Mouse (Mus musculus) gastrocnemius, postnatal 25 days (tissue): ENCODE data around the gene Ppp1r15a. TPM values are rescaled to one million over a fixed set of nuclear protein-coding genes. Genes with fewer than 3 reads are reported as not detected.
"Not testable (repeated sequence)": the region's sequence is repeated elsewhere in the genome, so short reads cannot be mapped to it uniquely, and the experiment has no call there.

ENCODE experiments used
- DNase-seq: peaks from one replicate; pipeline ENCODE4 v3.0.0; 2022
- total RNA-seq, 2 experiments: library from RNA; stranded (reverse); gene quantifications; 1 replicate in 1 of 2; 2 replicates in 1 of 2; pipeline ENCODE4 v1.2.3; 2021

Gene Ppp1r15a
- total RNA-seq, 2 experiments from 2014 or later: 13.8 to 19.2 TPM

- not testable (repeated sequence) for DNase-seq
Observed at GRCm38 (mm10) chr7:45484985-45485384, 41.1 kb downstream of the Ppp1r15a start.

GRCm38 (mm10) chr7:45482166-45482565, 43.9 kb downstream of the Ppp1r15a start:
- no peak for DNase-seq

- peak; percentile 46 for DNase-seq
Observed at GRCm38 (mm10) chr7:45481374-45481927, 44.6 kb downstream of the Ppp1r15a start, which contains the start of gene Tulp2. Tulp2 (plus strand) TSS chr7:45481877.

- DNase-seq: not testable (repeated sequence)
Observed at GRCm38 (mm10) chr7:45480310-45480709, 45.8 kb downstream of the Ppp1r15a start.

- no peak for DNase-seq
Observed at GRCm38 (mm10) chr7:45478774-45479173, 47.3 kb downstream of the Ppp1r15a start.

GRCm38 (mm10) chr7:45477003-45477402, 49.1 kb downstream of the Ppp1r15a start:
- no peak for DNase-seq

GRCm38 (mm10) chr7:45476453-45476852, 49.6 kb downstream of the Ppp1r15a start:
- DNase-seq: no peak

- no peak for DNase-seq
Observed at GRCm38 (mm10) chr7:45475291-45475969, 50.6 kb downstream of the Ppp1r15a start.

Other genes starting within 250 kb of the Ppp1r15a start
- gene Slc6a21, start 248.8 kb downstream of the Ppp1r15a start, total RNA-seq: not detected
- gene Trpm4, start 192.5 kb downstream of the Ppp1r15a start, total RNA-seq: 10 to 100 TPM; 17.0 to 18.3 TPM
- gene Hrc, start 191.0 kb downstream of the Ppp1r15a start, total RNA-seq: 100 to 1,000 TPM; 812 to 910 TPM
- gene Ppfia3, start 159.2 kb downstream of the Ppp1r15a start, total RNA-seq: under 1 TPM; 0.18 to 0.38 TPM
- gene Lin7b, start 155.7 kb downstream of the Ppp1r15a start, total RNA-seq: under 1 TPM in 1 of 2 experiments, not detected in 1; 0.67 TPM
- gene Snrnp70, start 130.5 kb downstream of the Ppp1r15a start, total RNA-seq: 10 to 100 TPM; 76.1 to 78.0 TPM
- gene Kcna7, start 120.6 kb downstream of the Ppp1r15a start, total RNA-seq: 100 to 1,000 TPM in 1 of 2 experiments, 10 to 100 TPM in 1; 73.7 to 107 TPM
- gene Ntf5, start 112.6 kb downstream of the Ppp1r15a start, total RNA-seq: 1 to 10 TPM; 3.9 to 6.6 TPM
- gene Lhb, start 105.4 kb downstream of the Ppp1r15a start, total RNA-seq: 1 to 10 TPM in 1 of 2 experiments, not detected in 1; 1.6 TPM
- 100 to 1,000 TPM; 243 to 327 TPM for gene Gys1, start 91.4 kb downstream of the Ppp1r15a start, total RNA-seq
- gene Ruvbl2, start 88.2 kb downstream of the Ppp1r15a start, total RNA-seq: 10 to 100 TPM; 23.3 to 23.8 TPM
- gene Ftl1, start 66.4 kb downstream of the Ppp1r15a start, total RNA-seq: 100 to 1,000 TPM; 125 to 149 TPM
- 10 to 100 TPM; 15.6 to 16.9 TPM for gene Bax, start 59.4 kb downstream of the Ppp1r15a start, total RNA-seq
- gene Tulp2, start 44.4 kb downstream of the Ppp1r15a start, total RNA-seq: not detected
- 1 to 10 TPM; 4.3 to 10.0 TPM for gene Gm45808, start 39.5 kb downstream of the Ppp1r15a start, total RNA-seq
- gene Dhdh, start 37.5 kb downstream of the Ppp1r15a start, total RNA-seq: 10 to 100 TPM; 12.3 to 12.6 TPM
- gene Nucb1, start 15.9 kb downstream of the Ppp1r15a start, total RNA-seq: 10 to 100 TPM; 60.8 to 73.2 TPM
- gene Plekha4, start 62 bp upstream of the Ppp1r15a start, total RNA-seq: 1 to 10 TPM; 7.5 to 8.5 TPM
- 1 to 10 TPM in 1 of 2 experiments, under 1 TPM in 1; 0.99 to 1.2 TPM for gene Hsd17b14, start 28.6 kb upstream of the Ppp1r15a start, total RNA-seq
- 10 to 100 TPM; 56.3 to 63.9 TPM for gene Bcat2, start 43.9 kb upstream of the Ppp1r15a start, total RNA-seq
- not detected for gene Fgf21, start 89.2 kb upstream of the Ppp1r15a start, total RNA-seq
- gene Fut1, start 91.0 kb upstream of the Ppp1r15a start, total RNA-seq: not detected
- gene Izumo1, start 95.5 kb upstream of the Ppp1r15a start, total RNA-seq: not detected
- 1 to 10 TPM; 6.1 to 8.5 TPM for gene Rasip1, start 101.2 kb upstream of the Ppp1r15a start, total RNA-seq
- gene Mamstr, start 113.7 kb upstream of the Ppp1r15a start, total RNA-seq: 10 to 100 TPM; 39.0 to 46.1 TPM
- gene Fut2, start 140.1 kb upstream of the Ppp1r15a start, total RNA-seq: under 1 TPM; 0.19 to 0.61 TPM
- under 1 TPM; 0.38 to 0.75 TPM for gene Ntn5, start 157.8 kb upstream of the Ppp1r15a start, total RNA-seq
- under 1 TPM in 1 of 2 experiments, not detected in 1; 0.16 TPM for gene Sec1, start 168.1 kb upstream of the Ppp1r15a start, total RNA-seq
- 10 to 100 TPM in 1 of 2 experiments, 1 to 10 TPM in 1; 4.9 to 11.2 TPM for gene Car11, start 173.6 kb upstream of the Ppp1r15a start, total RNA-seq
- 100 to 1,000 TPM in 1 of 2 experiments, 10 to 100 TPM in 1; 14.3 to 121 TPM for gene Dbp, start 178.8 kb upstream of the Ppp1r15a start, total RNA-seq
- gene Rpl18, start 189.2 kb upstream of the Ppp1r15a start, total RNA-seq: 100 to 1,000 TPM; 433 to 449 TPM
- 10 to 100 TPM in 1 of 2 experiments, 1 to 10 TPM in 1; 8.5 to 12.7 TPM for gene Sphk2, start 191.7 kb upstream of the Ppp1r15a start, total RNA-seq
- gene Fam83e, start 194.9 kb upstream of the Ppp1r15a start, total RNA-seq: under 1 TPM; 0.13 to 0.29 TPM
- gene Spaca4, start 199.5 kb upstream of the Ppp1r15a start, total RNA-seq: not detected